Mouse (Mus musculus) embryo, embryonic 11 days (tissue): ENCODE data around the gene Lhfpl5.

Experiments
- DNase-seq: peaks from one replicate; pipeline ENCODE4 v3.0.0-alpha.2; 2015

Lhfpl5 gene

DNA sequence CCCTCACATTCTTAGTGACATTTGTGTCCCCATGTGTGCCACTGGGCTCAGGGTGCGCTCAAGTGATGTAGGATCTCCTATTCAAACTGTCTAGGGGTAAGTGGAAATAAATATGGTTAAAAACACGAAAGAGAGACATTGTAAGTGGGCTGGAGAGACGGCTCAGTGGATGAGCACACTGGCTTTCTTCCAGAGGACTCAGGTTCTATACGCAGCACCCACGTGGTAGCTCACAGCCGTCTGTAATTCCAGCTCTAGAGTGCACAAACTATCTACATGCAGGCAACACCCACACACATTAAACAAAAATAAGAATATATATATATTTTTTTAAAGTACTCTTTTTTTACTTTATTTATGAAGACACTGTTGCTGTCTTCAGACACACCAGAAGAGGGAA is 2.5 kb upstream of the Lhfpl5 start:
- DNase-seq = no peak

DNA sequence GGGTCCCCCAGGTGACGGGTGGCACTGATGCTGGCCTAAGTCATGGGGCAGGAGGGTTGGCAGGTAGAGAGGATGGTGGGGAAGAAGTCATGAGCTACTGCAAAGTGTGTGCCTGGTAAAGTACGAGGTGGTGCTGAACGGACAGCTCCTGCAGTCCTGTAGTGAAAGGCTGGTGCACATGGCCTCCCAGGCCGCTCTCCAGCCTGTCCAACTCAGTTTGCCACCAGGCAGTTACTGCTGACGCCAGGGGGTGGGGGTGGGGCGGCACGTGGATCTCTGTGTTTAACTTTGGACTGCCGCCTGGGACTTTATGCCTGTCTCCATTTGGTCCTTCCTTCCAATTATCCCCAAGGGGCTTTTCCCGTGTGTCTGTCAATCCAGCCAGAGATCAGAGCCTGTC is 5.0 kb downstream of the Lhfpl5 start:
- DNase-seq = peak; percentile 88

DNA sequence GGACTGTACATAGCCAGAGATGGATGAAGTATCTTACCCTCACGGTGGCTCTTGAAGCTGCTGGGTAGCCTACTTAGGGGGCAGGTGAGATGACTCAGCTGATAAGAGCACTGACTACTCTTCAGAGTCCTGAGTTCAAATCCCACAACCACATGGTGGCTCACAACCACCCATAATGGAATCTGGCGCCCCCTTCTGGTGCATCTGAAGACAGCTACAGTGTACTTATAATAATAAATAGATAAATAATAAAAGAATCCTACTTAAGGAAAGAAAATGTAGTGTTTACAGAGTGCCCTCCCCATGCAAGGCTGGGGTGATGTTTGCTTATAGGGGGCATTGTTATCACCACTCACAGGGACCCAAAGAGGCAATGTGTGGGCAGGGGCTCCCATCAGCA is 5.6 kb downstream of the Lhfpl5 start:
- DNase-seq = no peak

- no peak for DNase-seq
Observed at GRCm38 (mm10) chr17:28586509-28586908, 11.1 kb downstream of the Lhfpl5 start.

DNA sequence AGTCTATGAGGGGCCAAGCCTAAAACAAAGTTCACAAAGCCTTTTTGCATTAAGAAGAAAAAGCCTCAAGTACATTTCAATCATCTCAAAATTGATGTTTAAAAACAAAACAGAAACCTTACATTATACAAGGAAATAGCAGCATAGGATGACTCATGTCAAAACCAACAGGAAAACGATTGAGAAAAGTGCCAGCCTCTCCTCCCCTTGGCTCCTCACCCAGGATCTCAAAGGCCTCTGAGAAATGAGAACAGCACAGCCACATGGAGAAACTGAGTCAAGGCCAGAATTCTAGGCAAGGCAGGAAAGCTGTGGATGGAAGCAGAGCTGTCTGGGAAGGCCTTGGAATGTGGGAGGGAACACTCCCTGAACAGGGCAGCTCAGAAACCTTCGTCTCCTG is 13.2 kb downstream of the Lhfpl5 start:
- DNase-seq = no peak

GRCm38 (mm10) chr17:28590596-28590995 is 15.2 kb downstream of the Lhfpl5 start:
- DNase-seq = no peak

DNA sequence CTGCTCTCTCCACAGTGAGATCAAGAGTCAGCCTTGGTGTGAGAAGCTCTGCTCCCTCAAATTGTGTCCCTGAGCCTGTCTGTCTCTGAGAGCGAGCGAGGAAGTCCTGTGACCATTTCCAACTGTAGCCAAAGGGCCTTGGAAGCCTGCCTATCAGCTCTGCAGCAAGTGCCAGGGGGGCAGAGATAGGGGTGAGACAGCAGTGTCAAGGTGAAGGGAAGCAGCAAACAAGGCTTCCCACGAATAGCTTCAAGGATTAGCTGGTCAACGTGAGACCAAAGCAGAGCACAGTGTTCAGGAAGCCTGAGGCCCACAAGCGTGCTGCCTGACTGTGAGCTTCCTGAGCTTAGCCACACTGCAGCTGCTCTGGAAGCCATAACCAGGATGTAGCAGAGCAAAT is 16.0 kb downstream of the Lhfpl5 start:
- DNase-seq = no peak

GRCm38 (mm10) chr17:28592998-28593397 is 17.6 kb downstream of the Lhfpl5 start:
- peak; percentile 79 for DNase-seq

- DNase-seq = no peak
Observed at GRCm38 (mm10) chr17:28593965-28594364, 18.5 kb downstream of the Lhfpl5 start.

DNA sequence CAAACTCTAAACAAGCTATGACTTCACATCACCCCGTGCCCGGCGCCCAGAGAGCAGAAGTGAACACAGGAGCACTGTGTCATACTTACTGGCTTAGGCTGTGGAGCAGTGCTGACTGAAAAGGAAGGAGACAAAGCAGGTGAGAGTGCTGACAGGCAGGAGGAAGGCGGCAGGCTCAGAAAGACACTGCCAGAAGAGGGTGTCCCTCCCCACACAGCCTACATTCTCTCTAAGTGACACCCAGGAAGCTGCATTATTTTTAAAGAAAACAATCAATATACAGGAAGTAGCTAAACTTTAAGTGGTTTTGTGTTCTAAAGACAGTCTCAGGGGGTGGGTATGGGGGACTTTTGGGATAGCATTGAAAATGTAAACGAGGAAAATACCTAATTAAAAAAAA is 25.3 kb downstream of the Lhfpl5 start:
- DNase-seq = no peak

GRCm38 (mm10) chr17:28601557-28602250 is 26.3 kb downstream of the Lhfpl5 start:
- DNase-seq = no peak

DNA sequence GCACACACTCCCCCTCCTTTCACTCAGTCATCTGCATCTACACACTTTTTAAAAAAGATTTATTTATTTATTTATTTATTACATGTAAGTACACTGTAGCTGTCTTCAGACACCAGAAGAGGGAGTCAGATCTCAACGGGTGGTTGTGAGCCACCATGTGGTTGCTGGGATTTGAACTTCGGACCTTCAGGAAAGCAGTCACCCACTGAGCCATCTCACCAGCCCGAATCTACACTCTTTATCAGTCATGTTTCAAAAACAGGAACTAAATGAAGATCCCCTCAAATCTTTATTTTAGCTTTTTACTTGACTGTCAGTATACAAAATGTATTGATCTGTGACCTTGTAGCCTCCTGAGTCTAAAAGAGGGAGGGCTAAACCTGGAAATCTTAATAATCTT is 34.1 kb downstream of the Lhfpl5 start:
- DNase-seq = no peak

DNA sequence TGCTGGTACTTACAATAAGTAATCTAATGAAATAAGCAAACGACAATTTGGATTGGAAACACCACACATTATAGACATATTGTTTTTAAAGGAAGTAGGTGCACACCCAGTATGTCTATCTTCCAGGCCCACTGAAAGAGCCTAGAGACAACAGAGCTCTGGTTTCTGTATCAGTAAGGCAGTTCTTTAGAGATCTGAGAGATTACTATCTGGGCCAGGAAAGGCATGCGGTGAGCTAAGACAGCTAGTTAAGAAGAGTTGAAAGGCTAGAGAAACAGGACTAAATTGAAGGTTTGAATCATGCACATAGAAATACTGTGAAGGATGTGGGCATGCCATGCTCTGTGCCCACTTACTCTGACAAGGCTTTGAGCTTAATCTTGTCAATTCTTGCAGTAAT is 37.2 kb downstream of the Lhfpl5 start:
- DNase-seq = no peak

GRCm38 (mm10) chr17:28613096-28613495 is 37.7 kb downstream of the Lhfpl5 start:
- DNase-seq = no peak

- DNase-seq = no peak
Observed at GRCm38 (mm10) chr17:28615332-28615731, 39.9 kb downstream of the Lhfpl5 start.

- no peak for DNase-seq
Observed at GRCm38 (mm10) chr17:28617636-28618035, 42.2 kb downstream of the Lhfpl5 start.

DNA sequence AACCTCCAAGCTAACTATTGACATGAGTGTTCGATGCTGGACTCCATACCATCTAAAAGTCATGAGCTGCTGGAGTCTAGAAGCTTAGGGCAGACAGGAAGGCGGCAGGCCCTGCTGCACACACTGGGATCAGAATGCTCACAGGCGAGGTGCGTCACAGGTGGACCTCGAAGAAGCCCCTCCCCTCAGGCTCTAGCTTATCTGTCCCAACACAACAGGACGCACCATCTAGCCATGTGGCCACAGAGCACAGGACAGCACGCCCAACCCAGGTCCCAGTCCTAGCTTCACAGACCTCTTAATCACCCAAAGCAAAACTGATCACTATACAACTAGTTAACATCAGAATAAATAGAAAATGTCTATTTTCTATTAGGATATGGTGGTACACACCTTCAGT is 42.7 kb downstream of the Lhfpl5 start:
- no peak for DNase-seq

- no peak for DNase-seq
Observed at GRCm38 (mm10) chr17:28618775-28619174, 43.3 kb downstream of the Lhfpl5 start.

DNA sequence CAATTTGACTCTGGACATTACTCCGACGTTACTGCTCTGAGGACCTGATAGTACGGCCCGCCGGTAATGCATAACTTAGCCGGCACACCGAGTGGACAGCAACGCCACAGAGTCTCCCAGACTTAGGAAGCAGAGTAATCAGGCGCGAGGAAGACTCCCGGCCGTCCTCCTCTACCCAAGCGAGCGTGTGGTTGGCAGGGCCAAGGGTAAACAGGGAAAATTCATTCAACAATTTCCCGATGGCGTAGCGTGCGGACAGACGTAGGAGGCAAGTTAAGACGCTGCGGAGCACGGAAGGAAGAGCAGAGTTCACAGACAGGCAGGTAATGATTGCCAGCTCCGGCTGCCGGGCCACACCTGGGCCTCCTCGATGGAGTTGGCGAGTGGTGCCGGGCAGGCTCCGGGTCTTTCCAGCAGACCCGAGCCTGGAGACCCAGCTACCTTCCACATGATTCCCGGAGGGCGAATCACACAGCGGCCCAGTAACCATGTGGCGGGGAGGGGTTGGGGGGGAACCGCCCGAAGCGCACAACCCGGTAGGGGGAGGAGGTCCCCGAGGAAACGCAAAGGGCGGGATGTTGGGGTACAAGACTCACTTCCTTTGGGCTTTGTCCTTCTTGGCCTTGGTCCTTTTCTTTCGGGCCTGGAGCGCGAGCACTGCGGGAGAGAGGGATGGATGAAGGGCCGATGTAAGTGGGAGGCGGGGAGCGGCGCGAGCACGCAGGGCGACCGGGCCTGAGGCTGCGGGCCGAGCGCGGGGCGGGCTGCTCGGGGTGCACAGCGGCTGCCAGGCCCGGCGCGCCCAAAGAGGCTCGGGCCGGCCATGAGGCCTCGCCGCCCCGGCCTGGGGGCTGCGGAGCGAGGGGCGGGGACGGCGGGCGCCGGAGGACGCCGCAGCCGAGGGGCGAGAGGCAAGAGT is 46.2 kb downstream of the Lhfpl5 start:
- DNase-seq = peak; percentile 81

- DNase-seq = peak; percentile 96
Observed at GRCm38 (mm10) chr17:28622300-28622759, 46.9 kb downstream of the Lhfpl5 start, which contains the start of gene Srpk1. TSS of gene Srpk1 (minus strand) at chr17:28622709.

GRCm38 (mm10) chr17:28624841-28625240 is 49.4 kb downstream of the Lhfpl5 start:
- no peak for DNase-seq

- no peak for DNase-seq
Observed at GRCm38 (mm10) chr17:28625327-28625726, 49.9 kb downstream of the Lhfpl5 start.

- DNase-seq = no peak
Observed at GRCm38 (mm10) chr17:28626937-28627336, 51.5 kb downstream of the Lhfpl5 start.
